Mouse (Mus musculus) cerebellum, postnatal 4 days (tissue): ENCODE data around the gene Gm11114.

Source experiments
- DNase-seq, 2 experiments: peaks; one replicate each; pipeline ENCODE4 v3.0.0; 2022; ENCODE audit warnings: low spot score in 2 of 2, mixed read lengths in 1 of 2

The Gm11114 gene

DNA sequence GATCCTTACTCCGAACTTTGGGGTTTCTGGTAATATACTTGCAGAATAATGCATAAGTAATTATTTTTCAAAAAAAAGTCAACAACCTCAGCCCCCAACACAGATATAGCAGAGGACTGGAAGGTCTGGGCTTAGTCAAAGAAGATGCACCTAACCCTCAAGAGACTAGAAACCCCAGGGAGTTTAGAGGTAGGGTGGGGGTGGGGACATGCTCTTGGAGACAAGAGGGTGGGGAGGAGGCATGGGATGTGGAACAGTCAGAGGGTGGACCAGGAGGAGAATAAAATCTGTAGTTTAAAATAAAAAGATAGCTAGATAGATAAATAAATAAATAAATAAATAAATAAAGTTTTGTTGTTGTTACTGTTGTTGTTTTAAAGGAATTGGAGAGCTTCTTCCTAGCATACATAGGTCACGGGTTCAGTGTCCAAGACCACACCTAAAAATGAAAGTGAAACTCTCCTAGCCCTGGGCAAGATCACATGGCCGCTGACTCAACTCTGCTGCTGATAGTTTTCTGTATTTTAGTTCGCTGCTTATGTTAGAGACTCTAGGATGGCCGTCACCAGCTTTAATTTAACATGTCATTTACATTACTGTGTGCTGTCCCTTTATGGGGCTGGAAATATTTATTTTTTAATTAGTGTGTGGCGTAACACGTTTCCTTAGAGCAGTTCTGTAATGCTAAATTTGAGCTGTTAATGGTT, 44.7 kb downstream of the Gm11114 start:
- DNase-seq: no peak
